Mouse (Mus musculus): ENCODE measurements at regions not wholly inside any gene's neighbourhood (a gene's known extent, or its start where the extent isn't known, plus 50 kb on each side); places are given as distances from the start of the nearest gene placed in this dataset.

DNA sequence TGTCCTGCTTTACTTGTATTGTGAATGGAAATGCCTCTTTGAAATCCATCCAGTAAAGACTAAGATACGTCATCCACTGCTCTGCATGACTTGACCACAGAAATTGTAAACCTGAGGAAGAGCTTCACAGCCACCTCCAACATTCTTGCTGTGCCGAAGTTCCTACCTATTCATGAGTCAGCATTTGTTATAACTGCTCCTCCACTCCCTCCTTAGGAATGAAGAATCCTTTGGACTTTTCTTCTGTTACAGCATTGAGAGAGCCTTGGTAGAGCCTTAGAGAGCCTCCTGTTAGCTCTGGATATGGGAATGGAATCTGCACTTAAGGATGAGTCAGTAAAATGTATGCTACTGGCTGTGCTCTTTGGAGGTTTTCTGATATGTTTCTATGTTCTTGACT, 750.5 kb upstream of the Gcfc2 start:
- DNase-seq (ENCODE audit: low spot score in 2 of 2): no peak

DNA sequence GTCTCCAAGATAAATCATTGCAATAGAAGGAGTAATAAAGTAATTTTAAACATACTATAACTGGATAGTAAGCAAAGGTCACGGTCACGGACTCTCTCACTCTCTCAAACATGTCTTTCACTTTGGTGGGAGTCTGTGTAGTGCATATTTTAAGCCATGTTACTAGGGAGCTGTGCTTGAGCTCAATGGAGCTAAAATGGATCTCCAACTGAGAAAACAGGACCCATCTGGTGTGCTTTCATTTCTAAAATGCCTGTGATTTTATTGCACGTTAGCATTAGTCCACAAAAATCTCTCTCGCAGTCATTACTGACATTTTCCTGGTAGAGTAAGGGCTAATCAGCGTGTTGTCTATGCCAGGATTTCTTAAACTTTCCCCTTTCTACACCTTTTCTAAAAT, 733.3 kb upstream of the Gcfc2 start:
- DNase-seq (ENCODE audit: low spot score in 2 of 2): no peak

DNA sequence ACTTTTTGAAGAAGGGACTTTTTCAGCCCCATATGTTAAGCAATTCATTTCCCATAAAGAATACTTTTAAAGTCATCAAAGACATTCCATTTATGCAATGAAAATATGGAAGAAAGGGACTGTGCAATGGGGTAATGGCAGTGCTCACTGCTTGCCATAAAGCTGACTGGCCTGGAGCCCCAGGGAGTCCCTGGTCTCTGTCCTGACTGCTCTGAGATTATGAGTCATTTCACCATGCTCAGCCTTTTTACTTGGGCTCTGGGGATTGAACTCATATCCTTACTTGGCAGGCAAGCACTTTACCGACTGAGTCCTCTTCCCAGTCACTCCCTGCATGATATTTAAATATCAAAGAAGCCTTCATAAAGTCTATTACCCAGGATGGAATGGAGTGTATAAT, 712.9 kb upstream of the Gcfc2 start:
- no peak for DNase-seq (ENCODE audit: low spot score in 2 of 2)

DNA sequence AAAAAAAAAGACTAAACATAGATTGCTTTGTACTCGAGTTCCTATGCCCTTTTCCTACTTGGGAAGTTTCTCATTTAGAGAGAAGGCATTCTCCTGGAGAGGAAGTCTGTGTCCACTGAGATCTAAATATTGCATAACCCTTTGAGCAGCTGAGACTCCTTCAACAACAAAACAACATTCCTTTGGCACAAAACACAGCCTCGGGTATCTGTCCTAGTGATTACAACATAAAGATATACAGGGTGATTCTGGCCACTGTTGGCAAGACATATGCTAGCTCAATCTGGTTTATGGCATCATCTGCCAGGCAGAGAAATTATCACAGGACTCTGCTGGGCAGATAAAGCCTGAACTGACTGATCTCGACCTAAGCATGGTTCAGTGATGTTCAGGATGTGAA, 692.7 kb upstream of the Gcfc2 start:
- DNase-seq (ENCODE audit: low spot score in 2 of 2): no peak

DNA sequence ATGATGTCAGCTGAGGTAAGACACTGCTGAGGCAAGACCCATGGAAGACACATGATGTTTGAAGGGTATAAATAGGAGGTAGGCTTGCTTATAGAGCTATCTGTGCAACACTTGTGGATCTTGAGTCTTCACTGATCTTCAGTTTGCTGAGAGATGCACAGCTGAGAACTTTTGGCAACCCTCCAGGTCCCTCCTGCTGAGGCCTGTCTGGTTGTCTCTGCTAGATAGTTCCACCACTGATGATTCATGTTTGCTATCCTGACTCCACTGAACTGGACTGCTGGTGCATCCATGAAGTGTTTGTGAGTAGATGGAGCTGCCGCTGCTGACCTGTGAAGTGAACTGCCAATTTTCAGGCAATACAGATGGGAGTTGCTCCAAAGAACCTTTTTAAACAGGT, 663.6 kb upstream of the Gcfc2 start:
- DNase-seq (ENCODE audit: low spot score in 2 of 2): peak; percentile 5 to 8

Measured in layer of hippocampus, adult 8-10 months (tissue).